Mouse (Mus musculus) liver, embryonic 11.5 days (tissue): ENCODE data around the gene Yipf6. TPM values are rescaled to one million over a fixed set of nuclear protein-coding genes. Genes with fewer than 3 reads are reported as not detected.

Experiments used
- ATAC-seq: fragments of 200-750 bp; cut with Nextera tagmentation; replicated peaks from 2 replicates; pipeline ENCODE4 v1.8.0; 2017; ENCODE audit warnings: moderate number of reproducible peaks, mild to moderate bottlenecking, moderate TSS enrichment, moderate library complexity; ENCODE audit not compliant: low FRiP score
- DNase-seq: peaks from one replicate; pipeline ENCODE4 v3.0.0-alpha.2; 2017; ENCODE audit warnings: low spot score
- H3K27ac ChIP-seq: fragments of 300-500 bp; sonication (generic); 2 replicates; pipeline ENCODE4 v1.5.1; 2014; ENCODE audit warnings: mild to moderate bottlenecking, low read depth, low read length, control low read depth
- H3K27me3 ChIP-seq: fragments of 300-500 bp; sonication (generic); replicated peaks from 2 replicates; pipeline ENCODE4 v1.6.1; 2014; ENCODE audit warnings: low read length, mixed read lengths; ENCODE audit not compliant: control insufficient read depth, insufficient read depth
- H3K36me3 ChIP-seq: fragments of 300-500 bp; sonication (generic); 2 replicates; pipeline ENCODE4 v1.6.1; 2014; ENCODE audit warnings: mild to moderate bottlenecking, low read length, moderate library complexity, mixed read lengths; ENCODE audit not compliant: control insufficient read depth, insufficient read depth
- H3K4me1 ChIP-seq: fragments of 300-500 bp; sonication (generic); replicated peaks from 2 replicates; pipeline ENCODE4 v1.6.1; 2014; ENCODE audit warnings: low read length, mixed read lengths; ENCODE audit not compliant: control insufficient read depth, insufficient read depth
- H3K4me2 ChIP-seq: fragments of 300-500 bp; sonication (generic); 2 replicates; pipeline ENCODE4 v1.6.1; 2014; ENCODE audit warnings: mild to moderate bottlenecking, control low read depth, moderate library complexity
- H3K4me3 ChIP-seq: fragments of 300-500 bp; sonication (generic); 2 replicates; pipeline ENCODE4 v1.5.1; 2014; ENCODE audit warnings: low read depth, low read length, control low read depth
- H3K9ac ChIP-seq: fragments of 300-500 bp; sonication (generic); 2 replicates; pipeline ENCODE4 v1.6.1; 2014; ENCODE audit warnings: low read depth, low read length, control low read depth
- H3K9me3 ChIP-seq: fragments of 300-500 bp; sonication (generic); 2 replicates; pipeline ENCODE4 v1.6.1; 2016; ENCODE audit warnings: low read length, inconsistent platforms, mixed read lengths; ENCODE audit not compliant: control insufficient read depth
- WGBS: fragments of 180-500 bp; shearing (Covaris S2); extraction: QIAGEN DNeasy Blood & Tissue Kit; methylation state at CpG from one replicate; pipeline ENCODE4 v1.1.7; 2014; 5-methylcytosine and 5-hydroxymethylcytosine counted together
- polyA plus RNA-seq: library from polyadenylated mRNA; unstranded; fragments of >200 nt; fragmentation: Nextera tagmentation; extraction: Ambion mirVana; gene quantifications from 2 replicates; pipeline ENCODE4 v1.2.1, GENCODE M21; 2014

Yipf6 gene
- polyA plus RNA-seq, result 23.1 and 24.4 TPM in 2 replicates

GRCm38 (mm10) chrX:98936101-98936500 is at the start of gene Yipf6:
Gene Yipf6 (plus strand): TSS chrX:98936316.
- ATAC-seq (no peak), DNase-seq (no peak)
- Histone ChIP-seq H3K4me3 (peak within 1 kb of the TSS; percentile 62), H3K4me1 (no peaks in the 10 kb centered on the region), H3K27me3 (no peaks in the 10 kb centered on the region), H3K9ac (peak within 1 kb of the TSS; percentile 80), H3K4me2 (peak within 1 kb of the TSS; percentile 62), H3K36me3 (no peaks in the 10 kb centered on the region), H3K27ac (peak within 1 kb of the TSS; percentile 89), H3K9me3 (no peaks in the 10 kb centered on the region)
- 71% methylated on average over 3 of the region's 3 CpGs for WGBS

- H3K4me1 ChIP-seq, result no peaks in the 10 kb centered on the region
- no peak; the same call in 1 of the 2 replicates for ATAC-seq
Measured at GRCm38 (mm10) chrX:98890072-98890405, 46.1 kb upstream of the Yipf6 start.

DNA sequence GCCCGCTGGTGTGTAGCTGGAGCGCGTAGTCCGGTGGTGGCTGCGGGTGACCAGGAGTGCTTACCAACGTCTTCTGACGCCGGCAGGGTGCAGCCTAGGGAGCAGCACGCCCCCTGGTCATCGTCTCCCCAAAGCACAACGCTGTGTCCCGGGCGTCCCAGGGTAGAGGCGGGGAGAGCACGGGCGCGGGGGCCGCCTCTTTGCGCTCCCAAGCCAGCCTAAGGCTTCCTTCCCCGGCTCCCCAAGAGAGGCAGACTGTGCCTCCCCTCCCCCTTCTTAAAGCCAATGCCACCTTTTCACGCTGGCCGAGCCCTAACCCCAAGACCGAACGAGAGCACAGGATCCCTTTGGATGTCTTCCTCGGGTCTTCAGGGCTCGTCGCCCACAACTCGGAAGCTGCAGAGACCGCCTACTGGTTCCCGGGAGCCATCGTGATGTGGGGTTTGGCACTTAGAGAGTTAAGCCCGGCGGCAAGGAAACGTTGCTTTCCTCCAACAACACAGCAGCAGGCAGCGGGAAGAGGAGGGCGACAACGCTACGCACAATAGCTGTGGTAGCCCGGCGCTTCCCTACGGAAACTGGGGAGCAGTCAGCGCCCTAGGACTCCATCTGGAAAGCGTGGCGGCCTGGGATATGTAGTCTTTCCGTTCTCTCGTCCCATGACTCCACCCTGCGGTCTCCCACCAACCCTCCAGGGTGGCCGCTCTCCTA is 45.6 kb upstream of the Yipf6 start, which contains the start of gene Ophn1:
Gene Ophn1, minus strand, starts transcription at position 620 of the 711 bp plus-strand sequence.
- DNase-seq, result peak; percentile 54
- Histone ChIP-seq H3K4me2 (peak within 1 kb of the TSS; percentile 70), H3K4me1 (no peaks in the 10 kb centered on the region), H3K9ac (peak within 1 kb of the TSS; percentile 48), H3K9me3 (no peaks in the 10 kb centered on the region), H3K36me3 (no peaks in the 10 kb centered on the region), H3K4me3 (peak within 1 kb of the TSS; percentile 54), H3K27ac (no peak within 1 kb of the TSS), H3K27me3 (peaks cover 18% of the 10 kb centered on the region)
- peak; percentile 81 for ATAC-seq
- 10% methylated on average over 47 of the region's 48 CpGs for WGBS

More at GRCm38 (mm10) chrX:98890072-98890405, 46.1 kb upstream of the Yipf6 start:
- H3K27ac ChIP-seq, result no peak overlapping the region
- H3K4me3 ChIP-seq, result peak overlapping the region; percentile 54
- DNase-seq, result peak; percentile 33
- no peaks in the 10 kb centered on the region for H3K9me3 ChIP-seq
- WGBS, result 10% methylated on average over 14 of the region's 14 CpGs
- H3K36me3 ChIP-seq, result no peaks in the 10 kb centered on the region
- peak overlapping the region; percentile 70 for H3K4me2 ChIP-seq
- H3K9ac ChIP-seq, result peak overlapping the region; percentile 48; the same call in 1 of the 2 replicates
- peaks cover 18% of the 10 kb centered on the region for H3K27me3 ChIP-seq

- Histone ChIP-seq H3K27me3 (no peaks in the 10 kb centered on the region), H3K36me3 (no peaks in the 10 kb centered on the region), H3K9me3 (no peaks in the 10 kb centered on the region), H3K27ac (no peak overlapping the region), H3K4me3 (no peak overlapping the region), H3K4me1 (no peaks in the 10 kb centered on the region), H3K4me2 (no peak overlapping the region), H3K9ac (no peak overlapping the region)
- 69% methylated on average over 3 of the region's 3 CpGs for WGBS
- no peak for DNase-seq
- ATAC-seq, result no peak
Measured at GRCm38 (mm10) chrX:98898307-98898706, 37.8 kb upstream of the Yipf6 start.

GRCm38 (mm10) chrX:98904226-98904625 is 31.9 kb upstream of the Yipf6 start:
- no peak for ATAC-seq
- no peak overlapping the region for H3K4me3 ChIP-seq
- no peak overlapping the region for H3K27ac ChIP-seq

DNA sequence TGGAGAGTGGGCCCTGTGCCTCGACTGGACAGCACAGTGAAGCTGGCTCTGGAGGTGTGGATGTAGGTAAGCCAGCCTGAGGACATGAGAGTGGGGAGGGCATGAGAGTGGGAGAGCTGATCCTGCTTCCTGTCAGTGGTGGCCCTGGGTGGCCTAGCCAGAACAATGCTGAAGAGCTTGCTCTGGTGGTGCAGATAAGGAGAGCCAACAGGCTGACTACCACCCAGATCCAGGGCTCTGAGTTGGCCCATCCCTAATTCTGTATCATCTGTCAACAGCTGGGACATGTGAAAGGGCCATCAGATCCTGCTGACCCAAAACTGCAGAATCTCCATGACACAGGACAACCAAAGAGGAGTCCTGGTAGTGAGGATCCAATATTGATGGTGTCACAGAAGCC is 27.2 kb upstream of the Yipf6 start:
- Histone ChIP-seq H3K4me1 (no peaks in the 10 kb centered on the region), H3K4me3 (no peak overlapping the region), H3K4me2 (no peak overlapping the region), H3K9me3 (no peaks in the 10 kb centered on the region), H3K27ac (no peak overlapping the region), H3K27me3 (no peaks in the 10 kb centered on the region; the same call in none of the 2 replicates), H3K36me3 (no peaks in the 10 kb centered on the region), H3K9ac (no peak overlapping the region)
- 38% methylated on average over 1 of the region's 1 CpGs for WGBS
- ATAC-seq, result peak; percentile 95
- no peak for DNase-seq

More at GRCm38 (mm10) chrX:98904226-98904625, 31.9 kb upstream of the Yipf6 start:
- H3K27me3 ChIP-seq, result no peaks in the 10 kb centered on the region; the same call in 1 of the 2 replicates
- WGBS, result 61% methylated on average over 6 of the region's 6 CpGs
- H3K36me3 ChIP-seq, result no peaks in the 10 kb centered on the region
- no peak overlapping the region for H3K9ac ChIP-seq
- no peak for DNase-seq
- H3K9me3 ChIP-seq, result no peaks in the 10 kb centered on the region
- H3K4me1 ChIP-seq, result no peaks in the 10 kb centered on the region
- no peak overlapping the region for H3K4me2 ChIP-seq

DNA sequence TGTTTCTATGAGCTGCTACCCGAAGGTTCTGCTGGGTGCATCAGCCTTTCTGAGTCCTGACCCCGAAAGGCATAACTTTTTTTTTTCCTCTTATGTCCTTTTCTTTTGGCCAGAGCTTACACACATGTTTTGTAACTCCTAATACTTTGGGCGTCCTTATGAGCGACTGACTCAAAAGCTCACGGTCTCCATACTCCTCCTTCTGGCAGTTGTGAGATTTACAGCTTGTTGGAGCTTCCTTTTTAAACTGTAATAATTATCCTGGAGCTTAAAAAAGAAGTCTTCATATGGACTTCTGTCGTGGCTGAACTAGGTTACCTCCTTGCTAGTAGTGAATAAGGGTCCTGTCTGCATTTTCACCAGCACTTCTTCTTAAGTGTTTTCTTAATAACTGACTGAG is 16.7 kb upstream of the Yipf6 start:
- H3K27me3 ChIP-seq, result no peaks in the 10 kb centered on the region; the same call in 1 of the 2 replicates
- no peaks in the 10 kb centered on the region for H3K36me3 ChIP-seq
- H3K4me1 ChIP-seq, result no peaks in the 10 kb centered on the region
- DNase-seq (no peak), ATAC-seq (no peak)
- no peak overlapping the region for H3K9ac ChIP-seq
- 21% methylated on average over 6 of the region's 6 CpGs for WGBS
- no peak overlapping the region for H3K4me3 ChIP-seq
- no peak overlapping the region for H3K4me2 ChIP-seq
- no peaks in the 10 kb centered on the region for H3K9me3 ChIP-seq
- no peak overlapping the region for H3K27ac ChIP-seq

DNA sequence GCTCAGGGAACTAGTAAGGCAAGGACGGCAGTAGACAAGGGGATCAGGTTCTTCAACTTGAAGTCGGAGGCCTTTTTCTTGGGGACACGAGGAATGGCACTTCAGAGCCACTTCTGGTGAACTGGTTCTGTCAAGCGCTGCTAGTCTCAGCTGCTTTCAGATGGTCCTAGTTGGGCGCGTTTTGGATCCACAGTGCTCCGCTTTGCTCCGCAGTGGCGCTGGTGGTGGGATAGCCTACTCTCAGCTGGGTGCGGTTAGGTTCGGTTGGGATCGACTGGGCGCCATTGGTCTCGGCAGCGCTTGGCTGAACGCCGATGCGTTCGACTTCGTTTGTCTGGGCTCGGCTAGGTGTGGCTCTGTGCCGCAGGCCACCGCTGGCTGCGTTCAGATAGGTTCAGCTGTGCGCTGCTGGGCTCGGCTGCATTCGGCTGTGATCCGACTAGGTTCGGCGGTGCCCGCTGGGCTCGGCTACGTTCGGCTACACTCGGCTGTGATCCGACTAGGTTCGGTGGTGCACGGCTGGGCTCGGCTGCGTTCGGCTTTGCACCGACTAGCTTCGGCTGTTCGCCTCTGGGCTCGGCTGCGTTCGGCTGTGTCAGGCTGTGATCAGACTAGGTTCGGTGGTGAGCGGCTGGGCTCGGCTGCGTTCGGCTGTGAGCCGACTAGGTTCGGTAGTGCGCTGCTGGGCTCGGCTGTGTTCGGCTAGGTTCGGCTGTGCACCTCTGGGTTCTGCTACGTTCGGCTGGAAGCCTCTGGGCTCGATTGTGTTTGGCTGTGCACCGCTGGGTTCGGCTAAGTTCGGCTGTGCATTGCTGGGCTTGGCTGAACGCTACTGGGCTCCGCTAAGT is 815 bp downstream of the Yipf6 start:
- peak overlapping the region; percentile 62 for H3K4me2 ChIP-seq
- WGBS, result 12% methylated on average over 66 of the region's 66 CpGs
- ATAC-seq (peak; percentile 88), DNase-seq (peak; percentile 86)
- H3K27ac ChIP-seq, result peak overlapping the region; percentile 89
- no peaks in the 10 kb centered on the region for H3K27me3 ChIP-seq
- H3K4me1 ChIP-seq, result no peaks in the 10 kb centered on the region
- peak overlapping the region; percentile 80 for H3K9ac ChIP-seq
- no peaks in the 10 kb centered on the region for H3K9me3 ChIP-seq
- no peaks in the 10 kb centered on the region for H3K36me3 ChIP-seq
- peak overlapping the region; percentile 62 for H3K4me3 ChIP-seq
